Mouse (Mus musculus) kidney, postnatal 0 days (tissue): ENCODE measurements at regions not wholly inside any gene's neighbourhood (a gene's known extent, or its start where the extent isn't known, plus 50 kb on each side); places are given as distances from the start of the nearest gene placed in this dataset.

Experiments
- ATAC-seq: fragments of 200-750 bp; cut with Nextera tagmentation; replicated peaks from 2 replicates; pipeline ENCODE4 v1.8.0; 2017; ENCODE audit warnings: low read depth, moderate number of reproducible peaks, moderate TSS enrichment, moderate library complexity; ENCODE audit not compliant: low FRiP score
- DNase-seq: peaks from one replicate; pipeline ENCODE4 v3.0.0-alpha.2; 2016; ENCODE audit warnings: low spot score
- H3K27ac ChIP-seq: fragments of 300-500 bp; sonication (generic); 2 replicates; pipeline ENCODE4 v1.5.1; 2014; ENCODE audit warnings: mild to moderate bottlenecking
- H3K27me3 ChIP-seq: fragments of 300-500 bp; sonication (generic); 2 replicates; pipeline ENCODE4 v1.6.1; 2014; ENCODE audit warnings: low read length, mixed read lengths; ENCODE audit not compliant: insufficient read depth
- H3K36me3 ChIP-seq: fragments of 300-500 bp; sonication (generic); 2 replicates; pipeline ENCODE4 v1.6.1; 2014; ENCODE audit warnings: low read length, mixed read lengths; ENCODE audit not compliant: insufficient read depth
- H3K4me1 ChIP-seq: fragments of 300-500 bp; sonication (generic); replicated peaks from 2 replicates; pipeline ENCODE4 v1.6.1; 2014; ENCODE audit warnings: antibody characterized with exemption, low read length, mixed read lengths; ENCODE audit not compliant: insufficient read depth
- H3K4me2 ChIP-seq: fragments of 300-500 bp; sonication (generic); 2 replicates; pipeline ENCODE4 v1.6.1; 2014; ENCODE audit warnings: mild to moderate bottlenecking, low read length, moderate library complexity, mixed read lengths
- H3K4me3 ChIP-seq: fragments of 300-500 bp; sonication (generic); replicated peaks from 2 replicates; pipeline ENCODE4 v1.5.1; 2014; ENCODE audit warnings: low read depth, low read length
- H3K9ac ChIP-seq: fragments of 300-500 bp; sonication (generic); 2 replicates; pipeline ENCODE4 v1.6.1; 2014; ENCODE audit warnings: low read depth, low read length
- H3K9me3 ChIP-seq: fragments of 300-500 bp; sonication (generic); replicated peaks from 2 replicates; pipeline ENCODE4 v1.6.1; 2016; ENCODE audit warnings: low read length, inconsistent platforms, mixed read lengths
- CTCF ChIP-seq: IDR thresholded peaks from 2 replicates; pipeline ENCODE4 v1.5.1; 2016; ENCODE audit warnings: antibody characterized with exemption, low read depth, mild to moderate bottlenecking, moderate library complexity
- WGBS: fragments of 180-500 bp; shearing (Covaris S2); extraction: QIAGEN DNeasy Blood & Tissue Kit; methylation state at CpG from one replicate; pipeline ENCODE4 v1.1.7; 2014; 5-methylcytosine and 5-hydroxymethylcytosine counted together

- Histone ChIP-seq H3K9ac (no peak overlapping the region), H3K4me3 (no peak overlapping the region), H3K4me1 (no peaks in the 10 kb centered on the region), H3K36me3 (no peaks in the 10 kb centered on the region), H3K27ac (no peak overlapping the region), H3K27me3 (no peaks in the 10 kb centered on the region), H3K9me3 (no peaks in the 10 kb centered on the region), H3K4me2 (no peak overlapping the region)
- ATAC-seq (no peak), DNase-seq (no peak)
- TF ChIP-seq CTCF, result no peak
- WGBS, result 88% methylated on average over 5 of the region's 5 CpGs
Observed at GRCm38 (mm10) chr1:194363917-194364316, 254.1 kb upstream of the Plxna2 start.

GRCm38 (mm10) chr1:194363129-194363768 lies 254.8 kb upstream of the Plxna2 start:
- Histone ChIP-seq H3K4me3 (no peak overlapping the region), H3K27ac (no peak overlapping the region), H3K4me2 (no peak overlapping the region), H3K4me1 (no peaks in the 10 kb centered on the region), H3K27me3 (no peaks in the 10 kb centered on the region), H3K36me3 (no peaks in the 10 kb centered on the region), H3K9ac (no peak overlapping the region), H3K9me3 (no peaks in the 10 kb centered on the region)
- no peak for TF ChIP-seq CTCF
- ATAC-seq (no peak), DNase-seq (peak; percentile 43)
- WGBS, result 12% methylated on average over 1 of the region's 1 CpGs

- H3K4me3 ChIP-seq, result no peak overlapping the region
- H3K4me2 ChIP-seq, result no peak overlapping the region
- H3K27ac ChIP-seq, result no peak overlapping the region
- no peak overlapping the region for H3K9ac ChIP-seq
- no peaks in the 10 kb centered on the region for H3K9me3 ChIP-seq
- H3K36me3 ChIP-seq, result no peaks in the 10 kb centered on the region
- no peaks in the 10 kb centered on the region for H3K4me1 ChIP-seq
- no peaks in the 10 kb centered on the region for H3K27me3 ChIP-seq
- no peak for DNase-seq
- no peak for TF ChIP-seq CTCF
- no peak for ATAC-seq
Observed at GRCm38 (mm10) chr1:194362298-194362697, 255.7 kb upstream of the Plxna2 start.

GRCm38 (mm10) chr1:194361316-194361715 lies 256.7 kb upstream of the Plxna2 start:
- H3K4me2 ChIP-seq, result no peak overlapping the region
- no peaks in the 10 kb centered on the region for H3K9me3 ChIP-seq
- H3K9ac ChIP-seq, result no peak overlapping the region
- TF ChIP-seq CTCF, result no peak
- no peaks in the 10 kb centered on the region for H3K27me3 ChIP-seq
- DNase-seq, result no peak
- H3K4me1 ChIP-seq, result no peaks in the 10 kb centered on the region
- H3K36me3 ChIP-seq, result no peaks in the 10 kb centered on the region
- H3K27ac ChIP-seq, result no peak overlapping the region
- no peak overlapping the region for H3K4me3 ChIP-seq
- WGBS, result 58% methylated on average over 1 of the region's 1 CpGs
- no peak for ATAC-seq

- Histone ChIP-seq H3K4me1 (no peaks in the 10 kb centered on the region), H3K4me2 (no peak overlapping the region), H3K9ac (no peak overlapping the region), H3K4me3 (no peak overlapping the region), H3K27ac (no peak overlapping the region), H3K9me3 (no peaks in the 10 kb centered on the region), H3K36me3 (no peaks in the 10 kb centered on the region), H3K27me3 (no peaks in the 10 kb centered on the region)
- TF ChIP-seq CTCF, result no peak
- WGBS, result 35% methylated on average over 1 of the region's 1 CpGs
- DNase-seq, result peak; percentile 78
- ATAC-seq, result peak; percentile 79
Observed at GRCm38 (mm10) chr1:194354332-194355120, 263.5 kb upstream of the Plxna2 start.

- Histone ChIP-seq H3K4me1 (no peaks in the 10 kb centered on the region), H3K36me3 (no peaks in the 10 kb centered on the region), H3K9ac (no peak overlapping the region), H3K27ac (no peak overlapping the region), H3K4me2 (no peak overlapping the region), H3K27me3 (no peaks in the 10 kb centered on the region), H3K9me3 (no peaks in the 10 kb centered on the region), H3K4me3 (no peak overlapping the region)
- TF ChIP-seq CTCF, result no peak
- no peak for DNase-seq
- WGBS, result 60% methylated on average over 3 of the region's 3 CpGs
- no peak for ATAC-seq
Observed at GRCm38 (mm10) chr1:194345304-194346033, 272.5 kb upstream of the Plxna2 start.
